Mouse (Mus musculus) spleen, postnatal 14 days (tissue): Measurements from ENCODE around the gene Lamp2.
"Not testable (repeated sequence)": the region's sequence is repeated elsewhere in the genome, so short reads cannot be mapped to it uniquely, and the experiment has no call there.

Experiments
- DNase-seq, 2 experiments: peaks; one replicate each; pipeline ENCODE4 v3.0.0; 2021 to 2022; ENCODE audit warnings: low spot score in 2 of 2

Lamp2 gene

GRCm38 (mm10) chrX:38455890-38456634, at the start of gene Lamp2:
Lamp2 (minus strand) TSS chrX:38456454.
- DNase-seq = peak; percentile 40 to 54

- no peak for DNase-seq
These were observed 48.6 kb upstream of the Lamp2 start for GRCm38 (mm10) chrX:38504846-38505245.

GRCm38 (mm10) chrX:38502182-38502581, 45.9 kb upstream of the Lamp2 start:
- not testable (repeated sequence) for DNase-seq

- DNase-seq = not testable (repeated sequence)
These were observed 29.2 kb upstream of the Lamp2 start for GRCm38 (mm10) chrX:38485464-38485863.

- DNase-seq = no peak
These were observed 22.3 kb upstream of the Lamp2 start for GRCm38 (mm10) chrX:38478583-38478982.

GRCm38 (mm10) chrX:38473537-38474299, 17.5 kb upstream of the Lamp2 start:
- DNase-seq = peak; percentile 11 to 41

GRCm38 (mm10) chrX:38473164-38473536, 16.9 kb upstream of the Lamp2 start:
- DNase-seq = no peak

GRCm38 (mm10) chrX:38466236-38466635, 10.0 kb upstream of the Lamp2 start:
- no peak for DNase-seq

- DNase-seq = no peak
These were observed 6.9 kb upstream of the Lamp2 start for GRCm38 (mm10) chrX:38463160-38463559.

- no peak for DNase-seq
These were observed 5.8 kb upstream of the Lamp2 start for GRCm38 (mm10) chrX:38462101-38462500.

GRCm38 (mm10) chrX:38460887-38461286, 4.6 kb upstream of the Lamp2 start:
- no peak for DNase-seq

GRCm38 (mm10) chrX:38459076-38459475, 2.8 kb upstream of the Lamp2 start:
- no peak for DNase-seq

- DNase-seq = no peak
These were observed 367 bp upstream of the Lamp2 start for GRCm38 (mm10) chrX:38456635-38457006.

GRCm38 (mm10) chrX:38455474-38455873, 780 bp downstream of the Lamp2 start:
- no peak for DNase-seq

GRCm38 (mm10) chrX:38454900-38455299, 1.4 kb downstream of the Lamp2 start:
- DNase-seq = no peak

- no peak for DNase-seq
These were observed 2.3 kb downstream of the Lamp2 start for GRCm38 (mm10) chrX:38453924-38454323.

GRCm38 (mm10) chrX:38450476-38450875, 5.8 kb downstream of the Lamp2 start:
- DNase-seq = no peak

GRCm38 (mm10) chrX:38445705-38446104, 10.5 kb downstream of the Lamp2 start:
- no peak for DNase-seq

GRCm38 (mm10) chrX:38442425-38442824, 13.8 kb downstream of the Lamp2 start:
- no peak for DNase-seq

GRCm38 (mm10) chrX:38439629-38440028, 16.6 kb downstream of the Lamp2 start:
- no peak for DNase-seq

- DNase-seq = peak; percentile 13 to 47
These were observed 18.0 kb downstream of the Lamp2 start for GRCm38 (mm10) chrX:38438147-38438791.

- no peak for DNase-seq
These were observed 26.8 kb downstream of the Lamp2 start for GRCm38 (mm10) chrX:38429455-38429854.
